Mouse (Mus musculus) kidney, adult 18-20 months (tissue): Measurements from ENCODE around the gene Cpne9.

Source experiments
- DNase-seq: peaks from one replicate; pipeline ENCODE4 v3.0.0; 2021

Cpne9 gene

GRCm38 (mm10) chr6:113343177-113344092 is 61.3 kb downstream of the Cpne9 start, which contains the start of gene Camk1:
TSS of gene Camk1 (minus strand) at chr6:113343984.
- DNase-seq, result peak; percentile 84

- DNase-seq, result peak; percentile 94
These were observed 62.2 kb downstream of the Cpne9 start for GRCm38 (mm10) chr6:113344321-113344720.

GRCm38 (mm10) chr6:113346897-113347296 is 64.8 kb downstream of the Cpne9 start:
- DNase-seq, result no peak

GRCm38 (mm10) chr6:113350538-113350937 is 68.4 kb downstream of the Cpne9 start:
- DNase-seq, result no peak

- no peak for DNase-seq
These were observed 69.1 kb downstream of the Cpne9 start for GRCm38 (mm10) chr6:113351161-113351560.

GRCm38 (mm10) chr6:113351653-113352052 is 69.5 kb downstream of the Cpne9 start:
- DNase-seq, result no peak

- DNase-seq, result no peak
These were observed 70.7 kb downstream of the Cpne9 start for GRCm38 (mm10) chr6:113352820-113353219.

- DNase-seq, result no peak
These were observed 71.6 kb downstream of the Cpne9 start for GRCm38 (mm10) chr6:113353696-113354095.
